Mouse (Mus musculus) cerebellum, postnatal 10 days (tissue): ENCODE measurements around the gene 2310030G06Rik.
A peak's percentile ranks its signal among the peaks of the same experiment; 100 is the strongest.

Experiments used
- DNase-seq, 2 experiments: peaks; one replicate each; pipeline ENCODE4 v3.0.0; 2021; ENCODE audit warnings: mixed read lengths in 2 of 2

The 2310030G06Rik gene

GRCm38 (mm10) chr9:50746214-50746677 lies at the start of gene 2310030G06Rik:
Gene 2310030G06Rik (minus strand): TSS chr9:50746536.
- peak; percentile 46 to 49 for DNase-seq

GRCm38 (mm10) chr9:50795266-50795665 lies 48.9 kb upstream of the 2310030G06Rik start:
- DNase-seq = no peak

GRCm38 (mm10) chr9:50782155-50782554 lies 35.8 kb upstream of the 2310030G06Rik start:
- DNase-seq = peak; percentile 44 to 45

GRCm38 (mm10) chr9:50776162-50776760 lies 29.9 kb upstream of the 2310030G06Rik start:
- DNase-seq = no peak

- peak; percentile 50 to 54 for DNase-seq
These were observed 29.4 kb upstream of the 2310030G06Rik start for GRCm38 (mm10) chr9:50775662-50776126.

GRCm38 (mm10) chr9:50774991-50775612 lies 28.8 kb upstream of the 2310030G06Rik start, which contains the start of the genes Alg9 and 1110032A03Rik:
Gene Alg9 (plus strand): TSS chr9:50775019.
Gene 1110032A03Rik (minus strand): TSS chr9:50775520.
- peak; percentile 96 to 97 for DNase-seq

GRCm38 (mm10) chr9:50774026-50774462 lies 27.7 kb upstream of the 2310030G06Rik start:
- DNase-seq = no peak

- DNase-seq = no peak
These were observed 23.7 kb upstream of the 2310030G06Rik start for GRCm38 (mm10) chr9:50770011-50770410.

GRCm38 (mm10) chr9:50768107-50769002 lies 22.0 kb upstream of the 2310030G06Rik start, which contains the start of gene Fdxacb1:
Gene Fdxacb1 (plus strand): TSS chr9:50768236.
- peak; percentile 99 for DNase-seq

- peak in 1 of 2 experiments; percentile 30 for DNase-seq
These were observed 21.3 kb upstream of the 2310030G06Rik start for GRCm38 (mm10) chr9:50767531-50768106.

- peak; percentile 64 to 66 for DNase-seq
These were observed 17.0 kb upstream of the 2310030G06Rik start for GRCm38 (mm10) chr9:50763331-50763730.

GRCm38 (mm10) chr9:50761520-50762243 lies 15.3 kb upstream of the 2310030G06Rik start:
- no peak for DNase-seq

- no peak for DNase-seq
These were observed 10.4 kb upstream of the 2310030G06Rik start for GRCm38 (mm10) chr9:50756711-50757110.

GRCm38 (mm10) chr9:50753947-50754346 lies 7.6 kb upstream of the 2310030G06Rik start:
- no peak for DNase-seq

- DNase-seq = peak; percentile 81 to 82
These were observed 6.7 kb upstream of the 2310030G06Rik start for GRCm38 (mm10) chr9:50752784-50753615.

GRCm38 (mm10) chr9:50752054-50752602 lies 5.8 kb upstream of the 2310030G06Rik start, which contains the start of gene Hspb2:
Gene Hspb2 (minus strand): TSS chr9:50752354.
- peak; percentile 71 to 72 for DNase-seq

GRCm38 (mm10) chr9:50751323-50751722 lies 5.0 kb upstream of the 2310030G06Rik start, which contains the start of gene Cryab:
Gene Cryab (plus strand): TSS chr9:50751325.
- peak; percentile 30 to 41 for DNase-seq

- peak in 1 of 2 experiments; percentile 20 for DNase-seq
These were observed 4.4 kb upstream of the 2310030G06Rik start for GRCm38 (mm10) chr9:50750706-50751105.

GRCm38 (mm10) chr9:50745806-50746205 lies 530 bp downstream of the 2310030G06Rik start:
- DNase-seq = no peak

- DNase-seq = no peak
These were observed 3.6 kb downstream of the 2310030G06Rik start for GRCm38 (mm10) chr9:50742744-50743143.
